In genomic region chr5:115071096-115071901, GRCm38 (mm10) we compare ENCODE assay signal across 9 mouse cellular contexts. TPM values are rescaled to one million over a fixed set of nuclear protein-coding genes. Genes with fewer than 3 reads are reported as not detected.
DNase-seq lines count a peak whose midpoint lies in the region; ATAC-seq and TF ChIP-seq lines count a peak whose summit lies in the region.
"Had no signal": no experiment of that assay in that cellular context is flagged by ENCODE, and none has a peak within 500 bp of the region (broad histone marks: within the 10 kb centered on the region; RNA-seq: fewer than 3 reads in every experiment).

No protein-coding gene starts in this region.

- peak overlapping the region; percentile 24; the same call in 1 of the 2 replicates for H3K9ac ChIP-seq in heart, embryonic 11.5 days (ENCODE audit: low read depth, low read length)
- H3K9ac ChIP-seq in liver, embryonic 13.5 days: peak overlapping the region; percentile 74
- no peak overlapping the region for H3K9ac ChIP-seq in forebrain, embryonic 13.5 days

- H3K9me3 ChIP-seq in heart, embryonic 11.5 days (replicated peaks; ENCODE audit: control insufficient read depth, low read length): no peaks in the 10 kb centered on the region
- no peaks in the 10 kb centered on the region for H3K9me3 ChIP-seq in liver, embryonic 13.5 days (replicated peaks)
- no peaks in the 10 kb centered on the region for H3K9me3 ChIP-seq in forebrain, embryonic 13.5 days (replicated peaks)

- peak; percentile 33; the same call in 1 of the 2 replicates for ATAC-seq in heart, embryonic 11.5 days (replicated peaks; ENCODE audit: insufficient number of reproducible peaks, low FRiP score, low TSS enrichment)
- peak; percentile 76 for ATAC-seq in liver, embryonic 13.5 days (ENCODE audit: low read depth)
- no peak for ATAC-seq in forebrain, embryonic 13.5 days

- peaks cover 49% of the 10 kb centered on the region for H3K4me1 ChIP-seq in heart, embryonic 11.5 days (ENCODE audit: control insufficient read depth, insufficient read depth, low read length)
- peaks cover 25% of the 10 kb centered on the region for H3K4me1 ChIP-seq in embryonic fibroblast, embryonic 13.5 days (ENCODE audit: control insufficient read depth, insufficient read depth, low read length)
- peaks cover 97% of the 10 kb centered on the region for H3K4me1 ChIP-seq in liver, embryonic 13.5 days (replicated peaks)
- peaks cover 11% of the 10 kb centered on the region for H3K4me1 ChIP-seq in forebrain, embryonic 13.5 days

- no peak overlapping the region; the same call in 1 of the 2 replicates for H3K4me3 ChIP-seq in heart, embryonic 11.5 days (ENCODE audit: low read depth, low read length)
- no peak overlapping the region for H3K4me3 ChIP-seq in embryonic fibroblast, embryonic 13.5 days (ENCODE audit: insufficient read depth, low read length)
- peak overlapping the region; percentile 18 for H3K4me3 ChIP-seq in liver, embryonic 13.5 days (replicated peaks)
- H3K4me3 ChIP-seq in forebrain, embryonic 13.5 days: no peak overlapping the region

- no peak for DNase-seq in heart, adult 11 months
- DNase-seq in MEL-GATA-1-ER (ENCODE audit: extremely low read depth, low read depth): peak; percentile 97
- DNase-seq in liver, embryonic 13.5 days: peak; percentile 71
- no peak for DNase-seq in right cerebral cortex, adult 2 months (ENCODE audit: low spot score in 2 of 2)
- DNase-seq in cerebellum, adult 11 months: no peak

- no peak for TF ChIP-seq CTCF in embryonic fibroblast, embryonic 13.5 days (IDR thresholded peaks at IDR 0.05; ENCODE audit: borderline replicate concordance, insufficient read depth, low read length)

- no peak for TF ChIP-seq POLR2A in embryonic fibroblast, embryonic 13.5 days (IDR thresholded peaks at IDR 0.05; ENCODE audit: low read depth, low read length)

- no peaks in the 10 kb centered on the region for H3K27me3 ChIP-seq in heart, embryonic 11.5 days (ENCODE audit: control insufficient read depth, insufficient read depth, low read length)
- H3K27me3 ChIP-seq in liver, embryonic 13.5 days: no peaks in the 10 kb centered on the region
- H3K27me3 ChIP-seq in forebrain, embryonic 13.5 days: no peaks in the 10 kb centered on the region

- H3K27ac ChIP-seq in heart, embryonic 11.5 days (ENCODE audit: low read depth, low read length): peak overlapping the region; percentile 86
- H3K27ac ChIP-seq in embryonic fibroblast, embryonic 13.5 days (ENCODE audit: insufficient read depth, low read length): peak overlapping the region; percentile 3
- H3K27ac ChIP-seq in liver, embryonic 13.5 days: peak overlapping the region; percentile 99
- no peak overlapping the region for H3K27ac ChIP-seq in forebrain, embryonic 13.5 days
- H3K27ac ChIP-seq: macrophage had no signal

- H3K4me2 ChIP-seq in heart, embryonic 11.5 days: no peak overlapping the region; the same call in 1 of the 2 replicates
- peak overlapping the region; percentile 68 for H3K4me2 ChIP-seq in liver, embryonic 13.5 days
- H3K4me2 ChIP-seq in forebrain, embryonic 13.5 days: no peak overlapping the region

- peaks cover 3% of the 10 kb centered on the region; the same call in 1 of the 2 replicates for H3K36me3 ChIP-seq in heart, embryonic 11.5 days (ENCODE audit: control insufficient read depth, insufficient read depth, low read length)
- peaks cover 15% of the 10 kb centered on the region for H3K36me3 ChIP-seq in liver, embryonic 13.5 days
- H3K36me3 ChIP-seq in forebrain, embryonic 13.5 days (ENCODE audit: poor library complexity, severe bottlenecking): peaks cover 19% of the 10 kb centered on the region

- WGBS in heart, embryonic 11.5 days (ENCODE audit: insufficient replicate concordance): 81% methylated on average over 11 of the region's 11 CpGs
- 26% methylated on average over 11 of the region's 11 CpGs for WGBS in liver, embryonic 13.5 days (ENCODE audit: insufficient replicate concordance)
- 86% methylated on average over 11 of the region's 11 CpGs for WGBS in forebrain, embryonic 13.5 days

RNA-seq across cellular contexts. Expression of gene Gm10401, which starts 26.8 kb away (rescaled TPM):
- polyA plus RNA-seq in heart, embryonic 11.5 days (2014; fragmentation: Nextera tagmentation; extraction: Ambion mirVana): 19.1 and 19.2 TPM in 2 replicates
- polyA plus RNA-seq in embryonic fibroblast, embryonic 13.5 days (2011; ENCODE audit: insufficient read length, low read depth, missing spikeins): not detected in 2 replicates
- polyA plus RNA-seq in liver, embryonic 13.5 days (2015; fragmentation: Nextera tagmentation; extraction: Ambion mirVana): 11.1 and 12.0 TPM in 2 replicates
- 38.4 and 40.9 TPM in 2 replicates for polyA plus RNA-seq in forebrain, embryonic 13.5 days (2015; fragmentation: Nextera tagmentation; extraction: Ambion mirVana)

RNA-seq across cellular contexts. Expression of gene Acads, which starts 47.8 kb away (rescaled TPM):
- 45.5 and 75.6 TPM in 2 replicates for polyA plus RNA-seq in heart, embryonic 11.5 days (2014; fragmentation: Nextera tagmentation; extraction: Ambion mirVana)
- polyA plus RNA-seq in embryonic fibroblast, embryonic 13.5 days (2011; ENCODE audit: insufficient read length, low read depth, missing spikeins): 23.8 and 27.9 TPM in 2 replicates
- 40.9 and 41.5 TPM in 2 replicates for polyA plus RNA-seq in liver, embryonic 13.5 days (2015; fragmentation: Nextera tagmentation; extraction: Ambion mirVana)
- polyA plus RNA-seq in forebrain, embryonic 13.5 days (2015; fragmentation: Nextera tagmentation; extraction: Ambion mirVana): 27.7 and 28.6 TPM in 2 replicates

Comparison
In these comparisons a context has a peak if more than half of its experiments do, and no peak if none do; other contexts are left out.
1. DNase-seq: peak in MEL-GATA-1-ER (single experiment) and liver, embryonic 13.5 days (single experiment); none in heart, adult 11 months (single experiment), right cerebral cortex, adult 2 months (0 of 2) and cerebellum, adult 11 months (single experiment).